Comparison of ENCODE assay signal across 9 mouse cellular contexts in genomic region chr11:83851273-83852015, GRCm38 (mm10). TPM values are rescaled to one million over a fixed set of nuclear protein-coding genes. Genes with fewer than 3 reads are reported as not detected.
A peak's percentile ranks its signal among the peaks of the same experiment; 100 is the strongest.
DNase-seq lines count a peak whose midpoint lies in the region; ATAC-seq and TF ChIP-seq lines count a peak whose summit lies in the region.
"Had no signal": no experiment of that assay in that cellular context is flagged by ENCODE, and none has a peak within 500 bp of the region (broad histone marks: within the 10 kb centered on the region; RNA-seq: fewer than 3 reads in every experiment).

No protein-coding gene starts in this region.

- peak overlapping the region; percentile 1 for H3K9ac ChIP-seq in liver, embryonic 13.5 days
- H3K9ac ChIP-seq in stomach, postnatal 0 days (ENCODE audit: low read length), result peak overlapping the region; percentile 62

- peak; percentile 24; the same call in 1 of the 2 replicates for ATAC-seq in liver, embryonic 13.5 days (ENCODE audit: low read depth)
- ATAC-seq in stomach, postnatal 0 days (ENCODE audit: low FRiP score, low TSS enrichment), result peak; percentile 18; the same call in 1 of the 2 replicates

- TF ChIP-seq EP300 in stomach, postnatal 0 days (optimal IDR thresholded peaks at IDR 0.05), result no peak

- DNase-seq in adrenal gland, postnatal 10 days, result peak; percentile 6
- DNase-seq in adrenal gland, adult 18-20 months (ENCODE audit: low spot score in 2 of 2), result no peak
- peak; percentile 32 for DNase-seq in thymus, postnatal 4 days
- DNase-seq in thymus, postnatal 10 days (ENCODE audit: low spot score in 2 of 2), result no peak
- DNase-seq in liver, embryonic 13.5 days, result no peak
- DNase-seq in stomach, postnatal 0 days (ENCODE audit: low spot score), result peak; percentile 50
- no peak for DNase-seq in right cerebral cortex, postnatal 14 days
- DNase-seq in cerebellum, adult 11 months, result no peak

- H3K27me3 ChIP-seq in liver, embryonic 13.5 days, result peaks cover 85% of the 10 kb centered on the region
- peaks cover 7% of the 10 kb centered on the region; the same call in 1 of the 2 replicates for H3K27me3 ChIP-seq in stomach, postnatal 0 days (ENCODE audit: control insufficient read depth, insufficient read depth, low read length)

- H3K4me3 ChIP-seq in liver, embryonic 13.5 days (replicated peaks), result peak overlapping the region; percentile 50
- H3K4me3 ChIP-seq in stomach, postnatal 0 days (ENCODE audit: low read depth, low read length), result peak overlapping the region; percentile 45

- H3K4me2 ChIP-seq in liver, embryonic 13.5 days, result peak overlapping the region; percentile 52
- H3K4me2 ChIP-seq in stomach, postnatal 0 days (replicated peaks; ENCODE audit: low read depth), result peak overlapping the region; percentile 69

- 0 out of 2 replicates have a peak overlapping the region, but pooled peaks have one; percentile 43 for H3K27ac ChIP-seq in liver, embryonic 13.5 days
- peak overlapping the region; percentile 86 for H3K27ac ChIP-seq in stomach, postnatal 0 days (replicated peaks)

- no peaks in the 10 kb centered on the region for H3K36me3 ChIP-seq in liver, embryonic 13.5 days
- H3K36me3 ChIP-seq in stomach, postnatal 0 days (ENCODE audit: control insufficient read depth, insufficient read depth, low read length), result no peaks in the 10 kb centered on the region

- 1% methylated on average over 36 of the region's 36 CpGs for WGBS in liver, embryonic 13.5 days (ENCODE audit: insufficient replicate concordance)
- WGBS in stomach, postnatal 0 days, result under 1% methylated on average over 35 of the region's 36 CpGs

- TF ChIP-seq CTCF in stomach, postnatal 0 days (IDR thresholded peaks at IDR 0.05; ENCODE audit: low read depth), result no peak

- H3K4me1 ChIP-seq in liver, embryonic 13.5 days (replicated peaks), result no peaks in the 10 kb centered on the region
- no peaks in the 10 kb centered on the region for H3K4me1 ChIP-seq in stomach, postnatal 0 days (replicated peaks; ENCODE audit: control insufficient read depth, insufficient read depth)

- no peaks in the 10 kb centered on the region for H3K9me3 ChIP-seq in liver, embryonic 13.5 days (replicated peaks)
- H3K9me3 ChIP-seq in stomach, postnatal 0 days (ENCODE audit: control insufficient read depth, low read length), result no peaks in the 10 kb centered on the region

RNA-seq across cellular contexts. Expression of gene Hnf1b, which starts 1.6 kb away (rescaled TPM):
- 1 to 10 TPM; 1.5 to 2.7 TPM for total RNA-seq in adrenal gland, postnatal 10 days (2021)
- under 1 TPM in 1 of 2 experiments, not detected in 1; 0.17 TPM for total RNA-seq in adrenal gland, adult 18-20 months (2021)
- polyA plus RNA-seq in liver, embryonic 13.5 days (2015; fragmentation: Nextera tagmentation; extraction: Ambion mirVana), result 1.0 and 2.0 TPM in 2 replicates
- polyA plus RNA-seq in stomach, postnatal 0 days (2015; fragmentation: Nextera tagmentation; extraction: Ambion mirVana), result 4.8 and 5.0 TPM in 2 replicates
- total RNA-seq: megakaryocyte-erythroid progenitor cell, adult 5-6 weeks had no signal

Comparison
In these comparisons a context has a peak if more than half of its experiments do, and no peak if none do; other contexts are left out.
1. DNase-seq: peak in adrenal gland, postnatal 10 days (single experiment), thymus, postnatal 4 days (single experiment) and stomach, postnatal 0 days (single experiment); none in adrenal gland, adult 18-20 months (0 of 2), thymus, postnatal 10 days (0 of 2), liver, embryonic 13.5 days (single experiment), right cerebral cortex, postnatal 14 days (single experiment) and cerebellum, adult 11 months (single experiment).